Mouse (Mus musculus) lung, embryonic 16.5 days (tissue): ENCODE results near the gene Crkl. TPM values are rescaled to one million over a fixed set of nuclear protein-coding genes. Genes with fewer than 3 reads are reported as not detected.

ENCODE experiments used
- ATAC-seq: fragments of 200-750 bp; cut with Nextera tagmentation; 2 replicates; pipeline ENCODE4 v1.8.0; 2017; ENCODE audit warnings: low read depth, mild to moderate bottlenecking, moderate library complexity
- H3K27ac ChIP-seq: fragments of 300-500 bp; sonication (generic); 2 replicates; pipeline ENCODE4 v1.5.1; 2014; ENCODE audit warnings: mild to moderate bottlenecking, control low read depth, low read length
- H3K27me3 ChIP-seq: fragments of 300-500 bp; sonication (generic); 2 replicates; pipeline ENCODE4 v1.6.1; 2014; ENCODE audit warnings: low read depth, low read length, mixed read lengths; ENCODE audit not compliant: control insufficient read depth, insufficient read depth
- H3K36me3 ChIP-seq: fragments of 300-500 bp; sonication (generic); 2 replicates; pipeline ENCODE4 v1.6.1; 2014; ENCODE audit warnings: low read length; ENCODE audit not compliant: control insufficient read depth, insufficient read depth
- H3K4me1 ChIP-seq: fragments of 300-500 bp; sonication (generic); replicated peaks from 2 replicates; pipeline ENCODE4 v1.6.1; 2014; ENCODE audit warnings: low read length, mixed read lengths; ENCODE audit not compliant: control insufficient read depth, insufficient read depth
- H3K4me2 ChIP-seq: fragments of 300-500 bp; sonication (generic); 2 replicates; pipeline ENCODE4 v1.6.1; 2014; ENCODE audit warnings: low read depth, low read length, control low read depth
- H3K4me3 ChIP-seq: fragments of 300-500 bp; sonication (generic); 2 replicates; pipeline ENCODE4 v1.5.1; 2014; ENCODE audit warnings: mild to moderate bottlenecking, low read length, control low read depth
- H3K9ac ChIP-seq: fragments of 300-500 bp; sonication (generic); 2 replicates; pipeline ENCODE4 v1.6.1; 2014; ENCODE audit warnings: low read length, control low read depth
- H3K9me3 ChIP-seq: fragments of 300-500 bp; sonication (generic); 2 replicates; pipeline ENCODE4 v1.6.1; 2016; ENCODE audit warnings: low read length; ENCODE audit not compliant: control insufficient read depth
- WGBS: fragments of 180-500 bp; shearing (Covaris S2); extraction: QIAGEN DNeasy Blood & Tissue Kit; methylation state at CpG from one replicate; pipeline ENCODE4 v1.1.7; 2014; 5-methylcytosine and 5-hydroxymethylcytosine counted together
- polyA plus RNA-seq: library from polyadenylated mRNA; unstranded; fragments of >200 nt; fragmentation: Nextera tagmentation; extraction: Ambion mirVana; gene quantifications from 2 replicates; pipeline ENCODE4 v1.2.1, GENCODE M21; 2015

Gene Crkl
- polyA plus RNA-seq, 1 experiment from 2014 or later, result 60.4 TPM

- Histone ChIP-seq H3K4me3 (no peak overlapping the region), H3K27ac (no peak overlapping the region), H3K36me3 (peaks cover 4% of the 10 kb centered on the region; the same call in 1 of the 2 replicates), H3K4me2 (no peak overlapping the region), H3K9me3 (no peaks in the 10 kb centered on the region), H3K9ac (no peak overlapping the region), H3K27me3 (no peaks in the 10 kb centered on the region), H3K4me1 (no peaks in the 10 kb centered on the region)
- ATAC-seq, result no peak
- WGBS, result 64% methylated on average over 2 of the region's 2 CpGs
These were observed 23.0 kb downstream of the Crkl start for GRCm38 (mm10) chr16:17474761-17475160.

DNA sequence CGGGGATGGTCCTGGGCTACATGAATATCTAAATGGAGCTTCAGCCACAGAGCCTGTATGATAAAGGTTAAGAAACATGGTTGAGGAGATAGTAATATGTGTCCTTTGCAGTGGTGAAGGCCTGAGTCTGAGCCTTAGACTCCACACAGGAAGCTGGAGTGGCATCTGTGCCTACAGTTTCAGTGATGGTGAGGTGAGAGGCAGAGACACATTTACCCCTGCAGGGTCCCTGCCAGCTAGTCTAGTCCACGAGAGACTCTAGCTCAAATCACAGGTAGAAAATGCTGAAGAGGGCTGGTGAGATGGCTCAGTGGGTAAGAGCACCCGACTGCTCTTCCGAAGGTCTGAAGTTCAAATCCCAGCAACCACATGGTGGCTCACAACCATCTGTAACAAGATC, 23.5 kb downstream of the Crkl start:
- no peak overlapping the region for H3K4me3 ChIP-seq
- H3K4me1 ChIP-seq, result no peaks in the 10 kb centered on the region
- no peak overlapping the region for H3K9ac ChIP-seq
- H3K36me3 ChIP-seq, result 0 out of 2 replicates have a peak, but pooled peaks cover 2% of the 10 kb centered on the region
- H3K4me2 ChIP-seq, result no peak overlapping the region
- no peak overlapping the region for H3K27ac ChIP-seq
- whole genome bisulfite sequencing, result 94% methylated on average over 4 of the region's 4 CpGs
- ATAC-seq, result no peak
- H3K9me3 ChIP-seq, result no peaks in the 10 kb centered on the region
- H3K27me3 ChIP-seq, result no peaks in the 10 kb centered on the region

DNA sequence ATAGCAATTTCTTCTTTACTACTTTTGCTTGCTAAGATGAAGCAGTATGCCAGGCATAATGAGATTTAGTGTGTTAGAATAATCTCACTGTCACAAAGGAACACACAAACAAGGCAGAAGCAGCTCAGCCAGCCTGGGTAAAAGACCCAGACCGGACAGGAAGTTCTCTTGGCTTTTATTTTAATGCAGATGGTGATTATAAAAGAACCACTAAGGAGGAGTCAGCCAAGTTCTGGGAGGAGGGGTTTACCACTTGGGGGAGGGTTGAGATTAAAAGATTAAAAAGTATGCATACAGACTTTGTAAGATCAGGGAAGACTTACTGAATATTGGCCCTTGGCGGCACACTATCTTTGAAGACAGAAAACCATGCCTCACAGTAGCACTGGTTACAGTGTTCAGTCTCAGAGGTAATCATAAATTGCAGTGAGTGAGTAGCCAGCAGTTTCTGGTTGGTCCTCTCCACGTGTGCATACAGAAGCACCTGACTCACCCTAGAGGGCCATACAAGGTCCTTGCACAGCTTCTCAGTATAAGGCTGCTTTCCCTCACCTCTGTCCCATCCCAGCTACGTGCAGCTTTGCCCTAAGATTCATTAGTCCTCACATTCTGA, 26.6 kb downstream of the Crkl start:
- ATAC-seq, result no peak
- Histone ChIP-seq H3K4me1 (no peaks in the 10 kb centered on the region), H3K27me3 (no peaks in the 10 kb centered on the region), H3K4me3 (no peak overlapping the region), H3K9me3 (no peaks in the 10 kb centered on the region), H3K27ac (no peak overlapping the region), H3K36me3 (peaks cover 6% of the 10 kb centered on the region; the same call in 1 of the 2 replicates), H3K4me2 (no peak overlapping the region), H3K9ac (no peak overlapping the region)
- WGBS, result 71% methylated on average over 4 of the region's 4 CpGs

- H3K36me3 ChIP-seq, result peaks cover 22% of the 10 kb centered on the region
- H3K9me3 ChIP-seq, result no peaks in the 10 kb centered on the region
- H3K4me1 ChIP-seq, result no peaks in the 10 kb centered on the region
- no peaks in the 10 kb centered on the region for H3K27me3 ChIP-seq
- H3K9ac ChIP-seq, result no peak overlapping the region
- no peak for ATAC-seq
- no peak overlapping the region for H3K4me2 ChIP-seq
- no peak overlapping the region for H3K27ac ChIP-seq
- WGBS, result 70% methylated on average over 2 of the region's 2 CpGs
- no peak overlapping the region for H3K4me3 ChIP-seq
These were observed 29.7 kb downstream of the Crkl start for GRCm38 (mm10) chr16:17481465-17481864.

DNA sequence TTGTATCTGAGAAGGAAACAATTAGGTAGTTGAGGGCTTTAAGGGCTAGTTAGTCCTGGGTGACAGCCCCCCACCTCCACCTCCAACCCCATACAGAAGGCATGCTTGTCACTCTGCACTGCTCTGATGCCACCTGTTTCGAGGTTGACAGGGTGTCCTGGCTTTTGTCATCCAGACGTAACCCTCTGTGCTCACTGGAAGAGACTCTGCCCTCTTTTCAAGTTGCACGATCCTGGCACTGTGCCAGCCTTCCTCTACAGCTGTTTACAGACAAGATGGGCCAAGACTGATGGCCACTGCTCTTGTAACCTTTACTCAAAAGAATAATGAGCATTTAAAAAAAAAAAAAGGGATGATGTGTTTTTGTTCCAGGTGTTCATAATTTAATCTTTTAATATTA, 34.7 kb downstream of the Crkl start:
- 25% methylated on average over 3 of the region's 3 CpGs for WGBS
- Histone ChIP-seq H3K4me1 (peaks cover 4% of the 10 kb centered on the region), H3K27me3 (peaks cover 5% of the 10 kb centered on the region; the same call in 1 of the 2 replicates), H3K36me3 (peaks cover 22% of the 10 kb centered on the region), H3K9ac (no peak overlapping the region), H3K27ac (no peak overlapping the region), H3K9me3 (no peaks in the 10 kb centered on the region), H3K4me3 (no peak overlapping the region), H3K4me2 (no peak overlapping the region)
- no peak for ATAC-seq

GRCm38 (mm10) chr16:17488478-17489468, 37.0 kb downstream of the Crkl start:
- Histone ChIP-seq H3K4me3 (peak overlapping the region; percentile 52), H3K4me1 (peaks cover 4% of the 10 kb centered on the region), H3K27me3 (peaks cover 5% of the 10 kb centered on the region; the same call in 1 of the 2 replicates), H3K36me3 (peaks cover 15% of the 10 kb centered on the region), H3K4me2 (peak overlapping the region; percentile 85), H3K9me3 (no peaks in the 10 kb centered on the region), H3K9ac (no peak overlapping the region; the same call in 1 of the 2 replicates), H3K27ac (no peak overlapping the region)
- WGBS, result 42% methylated on average over 14 of the region's 14 CpGs
- 0 out of 2 replicates have a peak, but pooled peaks have one; percentile 1 for ATAC-seq

DNA sequence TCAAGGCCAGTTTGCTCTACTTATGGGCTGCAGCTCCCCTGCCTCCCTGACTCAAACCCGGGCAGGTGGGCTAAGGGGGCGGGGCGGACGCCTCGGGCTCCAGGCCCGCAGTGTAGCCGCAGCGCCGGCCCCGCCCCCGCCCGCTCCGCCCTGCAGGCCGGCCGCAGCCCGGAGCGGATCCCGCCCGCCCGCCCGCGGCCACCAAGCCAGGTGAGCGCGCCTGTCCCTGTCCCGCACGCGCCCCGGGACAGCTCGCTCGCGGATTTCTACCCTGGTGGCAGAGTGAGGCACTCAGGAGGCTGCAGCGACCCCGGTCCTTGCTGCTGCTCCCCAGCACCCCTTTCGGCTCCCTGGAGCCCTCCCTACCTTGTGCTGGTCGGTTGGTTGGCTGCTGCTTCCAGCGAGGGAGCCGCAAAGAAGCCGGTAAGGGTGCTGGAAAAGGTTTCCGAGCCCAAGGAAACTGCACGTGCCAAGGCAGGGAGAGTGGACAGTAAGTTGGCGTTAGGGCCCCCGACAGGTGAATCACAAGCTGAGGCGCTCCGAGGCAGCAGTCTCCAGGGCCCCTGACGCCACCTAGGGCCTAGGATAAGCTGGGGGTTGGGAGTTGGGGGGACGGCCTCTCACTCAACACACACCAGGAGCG, 37.8 kb downstream of the Crkl start, which contains the start of gene Aifm3:
Aifm3 (plus strand) TSS at position 143 of the 643 bp plus-strand sequence.
- Histone ChIP-seq H3K9ac (peak within 1 kb of the TSS; percentile 63), H3K36me3 (peaks cover 7% of the 10 kb centered on the region), H3K9me3 (no peaks in the 10 kb centered on the region), H3K4me2 (peak within 1 kb of the TSS; percentile 85), H3K4me1 (peaks cover 4% of the 10 kb centered on the region), H3K4me3 (peak within 1 kb of the TSS; percentile 52), H3K27ac (no peak within 1 kb of the TSS), H3K27me3 (peaks cover 5% of the 10 kb centered on the region; the same call in 1 of the 2 replicates)
- 1% methylated on average over 46 of the region's 47 CpGs for WGBS
- ATAC-seq, result peak; percentile 83

- peaks cover 4% of the 10 kb centered on the region; the same call in 1 of the 2 replicates for H3K36me3 ChIP-seq
- H3K9me3 ChIP-seq, result no peaks in the 10 kb centered on the region
- 83% methylated on average over 5 of the region's 5 CpGs for WGBS
- H3K27ac ChIP-seq, result no peak overlapping the region
- no peak overlapping the region for H3K9ac ChIP-seq
- peaks cover 4% of the 10 kb centered on the region for H3K4me1 ChIP-seq
- ATAC-seq, result no peak
- peaks cover 5% of the 10 kb centered on the region; the same call in 1 of the 2 replicates for H3K27me3 ChIP-seq
- H3K4me3 ChIP-seq, result no peak overlapping the region
- H3K4me2 ChIP-seq, result no peak overlapping the region
These were observed 39.4 kb downstream of the Crkl start for GRCm38 (mm10) chr16:17491154-17491553.
